8 mouse cellular contexts compared by ENCODE assay signal in genomic region chr1:162740401-162740835, GRCm38 (mm10). TPM values are rescaled to one million over a fixed set of nuclear protein-coding genes. Genes with fewer than 3 reads are reported as not detected.
DNase-seq lines count a peak whose midpoint lies in the region; ATAC-seq lines count a peak whose summit lies in the region.

Prrc2c (minus strand) TSS chr1:162740556.

- H3K36me3 ChIP-seq in heart, embryonic 10.5 days: no peaks in the 10 kb centered on the region
- peaks cover 3% of the 10 kb centered on the region; the same call in 1 of the 2 replicates for H3K36me3 ChIP-seq in kidney, embryonic 15.5 days

- peak within 1 kb of the TSS; percentile 99 for H3K27ac ChIP-seq in heart, embryonic 10.5 days
- H3K27ac ChIP-seq in kidney, embryonic 15.5 days: peak within 1 kb of the TSS; percentile 100

- H3K4me2 ChIP-seq in kidney, embryonic 15.5 days: peak within 1 kb of the TSS; percentile 68

- H3K27me3 ChIP-seq in heart, embryonic 10.5 days (ENCODE audit: insufficient read depth, poor library complexity, severe bottlenecking): no peaks in the 10 kb centered on the region
- no peaks in the 10 kb centered on the region for H3K27me3 ChIP-seq in kidney, embryonic 15.5 days

- DNase-seq in B cell, adult 2 months: peak; percentile 98 to 99
- peak; percentile 100 for DNase-seq in brain, adult 2 months (ENCODE audit: low read depth, low spot score)
- DNase-seq in heart, embryonic 10.5 days (ENCODE audit: low spot score): peak; percentile 98
- peak; percentile 98 for DNase-seq in liver
- DNase-seq in spleen, postnatal 4 days (ENCODE audit: low spot score in 2 of 2): peak; percentile 97 to 98

- peak within 1 kb of the TSS; percentile 100 for H3K9ac ChIP-seq in kidney, embryonic 15.5 days

- peak; percentile 97 for ATAC-seq in erythroblast, adult 5-6 weeks (replicated peaks; ENCODE audit: low FRiP score, poor library complexity, severe bottlenecking)
- peak; percentile 97 for ATAC-seq in kidney, embryonic 15.5 days (replicated peaks; ENCODE audit: low FRiP score)
- ATAC-seq in monocyte, adult 5-6 weeks (replicated peaks; ENCODE audit: insufficient number of reproducible peaks, low FRiP score, low TSS enrichment, poor library complexity, severe bottlenecking): peak; percentile 95

- 1% methylated on average over 36 of the region's 36 CpGs for WGBS in heart, embryonic 10.5 days
- WGBS in kidney, embryonic 15.5 days: under 1% methylated on average over 36 of the region's 36 CpGs

- peak within 1 kb of the TSS; percentile 99 for H3K4me3 ChIP-seq in heart, embryonic 10.5 days
- H3K4me3 ChIP-seq in kidney, embryonic 15.5 days (replicated peaks): peak within 1 kb of the TSS; percentile 99

- peaks cover 11% of the 10 kb centered on the region for H3K4me1 ChIP-seq in heart, embryonic 10.5 days
- peaks cover 25% of the 10 kb centered on the region for H3K4me1 ChIP-seq in kidney, embryonic 15.5 days

- H3K9me3 ChIP-seq in heart, embryonic 10.5 days: no peaks in the 10 kb centered on the region
- H3K9me3 ChIP-seq in kidney, embryonic 15.5 days (replicated peaks): no peaks in the 10 kb centered on the region

RNA-seq across cellular contexts. Expression of gene Prrc2c, which starts in this region (rescaled TPM):
- 54.2 and 78.2 TPM in 2 replicates for total RNA-seq in erythroblast, adult 5-6 weeks (2015; ENCODE audit: low replicate concordance)
- 52.7 and 55.0 TPM in 2 replicates for total RNA-seq in erythroblast, adult 5-6 weeks (2017; ENCODE audit: low replicate concordance)
- polyA plus RNA-seq in heart, embryonic 10.5 days (2016; fragmentation: Nextera tagmentation; extraction: Ambion mirVana): 89.0 and 100 TPM in 2 replicates
- polyA plus RNA-seq in kidney, embryonic 15.5 days (2015; fragmentation: Nextera tagmentation; extraction: Ambion mirVana): 148 and 162 TPM in 2 replicates
- 113 to 222 TPM (median 142 TPM) in 3 replicates for total RNA-seq in monocyte, adult 5-6 weeks (2017)

Comparison
In these comparisons a context has a peak if more than half of its experiments do, and no peak if none do; other contexts are left out.
1. Peak in every context shown above with its lines: DNase-seq, ATAC-seq, H3K4me3 ChIP-seq and H3K27ac ChIP-seq.